Mouse (Mus musculus) myocyte (in vitro differentiated cells): ENCODE data around the gene Fam131c. TPM values are rescaled to one million over a fixed set of nuclear protein-coding genes. Genes with fewer than 3 reads are reported as not detected.

Experiments used
- H3K27me3 ChIP-seq: one replicate; pipeline ENCODE4 v1.6.1; 2011; ENCODE audit not compliant: control insufficient read depth, insufficient read depth, insufficient read length
- H3K36me3 ChIP-seq: one replicate; pipeline ENCODE4 v1.6.1; 2011; ENCODE audit not compliant: control insufficient read depth, insufficient read depth
- H3K4me2 ChIP-seq: one replicate; pipeline ENCODE4 v1.6.1; 2011; ENCODE audit warnings: low read depth, control low read depth
- H3K4me3 ChIP-seq: one replicate; pipeline ENCODE4 v1.5.1; 2011; ENCODE audit warnings: mild to moderate bottlenecking, control low read depth, moderate library complexity
- H3K79me2 ChIP-seq: one replicate; pipeline ENCODE4 v1.6.1; 2011; ENCODE audit not compliant: control insufficient read depth, insufficient read depth
- H3ac ChIP-seq: one replicate; pipeline ENCODE4 v1.6.1; 2011; ENCODE audit not compliant: control insufficient read depth, insufficient read length
- CEBPB ChIP-seq: IDR thresholded peaks from 2 replicates; pipeline ENCODE4 v1.6.1; 2011; ENCODE audit warnings: mild to moderate bottlenecking, moderate library complexity; ENCODE audit not compliant: poor library complexity, insufficient read depth, severe bottlenecking
- E2F4 ChIP-seq: IDR thresholded peaks from one replicate; pipeline ENCODE4 v1.6.1; 2011; ENCODE audit warnings: mild to moderate bottlenecking, control low read depth, moderate library complexity; ENCODE audit not compliant: insufficient read depth
- MAX ChIP-seq: IDR thresholded peaks from one replicate; pipeline ENCODE4 v1.6.1; 2011; ENCODE audit warnings: low read depth, mild to moderate bottlenecking, control low read depth
- MYOD1 ChIP-seq, 3 experiments: IDR thresholded peaks; one replicate each; pipeline ENCODE4 v1.6.1; 2011; ENCODE audit warnings: control low read depth in 2 of 3, low read depth in 2 of 3, mild to moderate bottlenecking in 2 of 3, moderate library complexity in 1 of 3; ENCODE audit not compliant: insufficient read length in 2 of 3, control insufficient read depth in 1 of 3
- MYOG ChIP-seq, 3 experiments: IDR thresholded peaks; one replicate each; pipeline ENCODE4 v1.6.1; 2011; ENCODE audit warnings: control low read depth in 2 of 3, low read depth in 2 of 3, mild to moderate bottlenecking in 2 of 3; ENCODE audit not compliant: insufficient read length in 2 of 3, control insufficient read depth in 1 of 3, insufficient read depth in 1 of 3
- POLR2A ChIP-seq: IDR thresholded peaks from one replicate; pipeline ENCODE4 v1.6.1; 2011; ENCODE audit warnings: low read depth, mild to moderate bottlenecking, control low read depth, moderate library complexity; ENCODE audit not compliant: insufficient read length
- POLR2AphosphoS2 ChIP-seq: IDR thresholded peaks from one replicate; pipeline ENCODE4 v1.6.1; 2011; ENCODE audit warnings: low read depth, control low read depth; ENCODE audit not compliant: insufficient read length
- REST ChIP-seq: IDR thresholded peaks from one replicate; pipeline ENCODE4 v1.6.1; 2011; ENCODE audit warnings: mild to moderate bottlenecking, control low read depth, moderate library complexity; ENCODE audit not compliant: insufficient read depth, insufficient read length
- SRF ChIP-seq: IDR thresholded peaks from one replicate; pipeline ENCODE4 v1.6.1; 2011; ENCODE audit warnings: low read depth; ENCODE audit not compliant: control insufficient read depth, insufficient read length
- TCF12 ChIP-seq: IDR thresholded peaks from one replicate; pipeline ENCODE4 v1.6.1; 2011; ENCODE audit warnings: mild to moderate bottlenecking, control low read depth; ENCODE audit not compliant: poor library complexity, insufficient read depth, severe bottlenecking
- TCF3 ChIP-seq: IDR thresholded peaks from one replicate; pipeline ENCODE4 v1.6.1; 2011; ENCODE audit warnings: low read depth, control low read depth; ENCODE audit not compliant: insufficient read length
- USF1 ChIP-seq: IDR thresholded peaks from one replicate; pipeline ENCODE4 v1.6.1; 2011; ENCODE audit warnings: low read depth, mild to moderate bottlenecking, control low read depth, moderate library complexity
- polyA plus RNA-seq: library from polyadenylated mRNA; unstranded; fragments of >200 nt; fragmentation: generic; extraction: Trizol; gene quantifications from one replicate; pipeline ENCODE4 v1.2.1, GENCODE M21; 2012; ENCODE audit warnings: missing spikeins

The Fam131c gene
- polyA plus RNA-seq, 1 experiment = 0.77 TPM

DNA sequence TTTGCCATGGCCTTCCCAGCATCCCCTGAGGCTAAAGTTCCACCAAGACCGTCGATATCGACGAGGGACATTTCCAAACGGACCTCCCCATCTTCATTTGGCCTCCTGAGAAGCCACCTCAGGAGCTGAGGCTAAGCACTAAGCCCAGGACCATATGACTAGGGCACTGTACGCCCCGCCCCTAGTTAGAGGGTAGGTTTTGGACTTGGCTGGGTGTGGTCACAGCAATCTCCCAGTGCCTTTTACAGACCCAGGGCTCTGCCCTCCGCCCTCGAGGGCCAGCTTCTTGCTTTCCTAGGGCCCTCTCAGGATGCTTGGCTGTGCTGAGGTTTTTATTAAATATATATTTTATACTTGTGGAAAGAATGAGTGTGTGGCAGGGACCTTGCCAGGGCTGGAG, 39.3 kb upstream of the Fam131c start:
- TF ChIP-seq POLR2AphosphoS2 (no peak), TCF12 (no peak), MYOD1 (IDR thresholded peaks at IDR 0.05; ENCODE audit: control insufficient read depth in 1 of 3, insufficient read length in 2 of 3, low read depth in 2 of 3) (no peak), TCF3 (no peak), REST (no peak), MAX (no peak), POLR2A (no peak), E2F4 (no peak), USF1 (no peak), CEBPB (no peak)
- Histone ChIP-seq H3K4me2 (no peak overlapping the region), H3K4me3 (no peak overlapping the region), H3K79me2 (no peaks in the 10 kb centered on the region), H3K36me3 (peaks cover 19% of the 10 kb centered on the region), H3K27me3 (no peaks in the 10 kb centered on the region), H3ac (no peak overlapping the region)

DNA sequence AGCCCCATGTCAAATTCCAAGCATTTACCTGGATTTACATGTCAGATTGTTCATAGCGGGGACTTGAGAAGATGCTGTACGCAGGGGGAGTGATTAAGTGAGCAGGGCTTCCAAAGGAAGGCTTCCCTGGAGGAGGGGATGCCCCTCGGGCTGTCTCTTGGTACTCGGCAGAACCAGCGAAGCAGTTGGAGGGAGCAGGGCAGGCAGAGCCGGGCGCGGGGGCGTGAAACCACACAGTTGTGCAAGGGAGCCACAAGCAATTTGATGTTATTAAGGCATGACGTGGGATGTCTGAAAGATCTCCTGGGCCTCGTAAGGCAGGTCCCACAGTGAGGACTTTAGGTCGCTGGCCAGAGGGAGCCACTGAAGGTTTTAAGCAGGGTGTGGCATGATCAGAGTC, 38.1 kb upstream of the Fam131c start:
- no peak overlapping the region for H3ac ChIP-seq
- peak overlapping the region; percentile 40 for H3K4me2 ChIP-seq
- no peaks in the 10 kb centered on the region for H3K27me3 ChIP-seq
- no peaks in the 10 kb centered on the region for H3K79me2 ChIP-seq
- TF ChIP-seq MYOD1 (IDR thresholded peaks at IDR 0.05; ENCODE audit: control insufficient read depth in 1 of 3, insufficient read length in 2 of 3, low read depth in 2 of 3) = peak in 1 of 3 experiments; percentile 29
- no peak for TF ChIP-seq TCF3
- no peak for TF ChIP-seq SRF
- TF ChIP-seq CEBPB = peak; percentile 92
- no peak overlapping the region for H3K4me3 ChIP-seq
- H3K36me3 ChIP-seq = peaks cover 12% of the 10 kb centered on the region

DNA sequence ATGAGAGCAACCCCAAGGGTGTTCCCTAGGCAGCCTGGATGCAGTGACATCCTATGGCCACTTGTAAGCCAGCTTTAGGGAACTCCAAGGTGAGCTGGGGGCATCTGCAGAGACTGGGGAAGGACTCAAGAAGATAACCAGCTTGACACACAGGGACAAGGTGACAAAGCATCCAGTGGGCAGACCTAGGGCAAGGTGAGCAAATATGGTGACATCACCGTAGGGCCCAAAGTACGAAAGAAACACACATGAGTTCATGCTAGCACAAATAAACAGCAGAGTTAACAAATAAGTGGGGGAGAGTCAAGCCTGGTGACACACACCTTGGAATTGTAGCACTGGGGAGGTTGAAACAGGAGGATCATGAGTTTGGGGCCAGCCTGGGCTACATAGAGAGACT, 36.6 kb upstream of the Fam131c start:
- H3K4me3 ChIP-seq = no peak overlapping the region
- H3K27me3 ChIP-seq = no peaks in the 10 kb centered on the region
- H3ac ChIP-seq = no peak overlapping the region
- no peak overlapping the region for H3K4me2 ChIP-seq
- H3K79me2 ChIP-seq = no peaks in the 10 kb centered on the region
- TF ChIP-seq MAX = no peak
- TF ChIP-seq E2F4 = no peak
- no peak for TF ChIP-seq TCF12
- TF ChIP-seq POLR2AphosphoS2 = no peak
- no peak for TF ChIP-seq CEBPB
- no peak for TF ChIP-seq REST
- TF ChIP-seq POLR2A = no peak
- TF ChIP-seq USF1 = no peak
- no peak for TF ChIP-seq MYOG (IDR thresholded peaks at IDR 0.05; ENCODE audit: control insufficient read depth in 1 of 3, insufficient read depth in 1 of 3, insufficient read length in 2 of 3, low read depth in 2 of 3)
- no peak for TF ChIP-seq TCF3
- no peak for TF ChIP-seq MYOD1 (IDR thresholded peaks at IDR 0.05; ENCODE audit: control insufficient read depth in 1 of 3, insufficient read length in 2 of 3, low read depth in 2 of 3)
- no peak for TF ChIP-seq SRF
- peaks cover under 1% of the 10 kb centered on the region for H3K36me3 ChIP-seq

DNA sequence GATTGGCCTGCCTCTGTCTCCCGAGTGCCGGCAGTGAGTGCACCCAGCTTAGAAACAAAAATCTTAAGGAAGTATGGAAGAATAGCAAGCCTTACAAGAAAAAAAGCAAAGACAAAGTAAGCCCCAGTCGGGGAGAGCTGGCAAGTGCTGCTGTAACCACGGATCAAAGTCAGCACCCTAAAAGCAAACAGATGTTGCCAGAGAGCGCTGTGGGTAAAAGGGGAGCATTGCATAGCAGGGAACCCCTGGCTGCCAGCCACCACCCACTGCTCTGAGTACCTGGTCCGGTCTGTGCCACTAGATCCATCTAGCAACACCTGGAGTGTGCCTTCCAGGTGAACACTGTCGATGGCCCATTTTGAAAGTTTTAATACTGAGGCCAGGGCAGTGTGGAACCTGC, 35.8 kb upstream of the Fam131c start:
- no peak overlapping the region for H3K4me3 ChIP-seq

DNA sequence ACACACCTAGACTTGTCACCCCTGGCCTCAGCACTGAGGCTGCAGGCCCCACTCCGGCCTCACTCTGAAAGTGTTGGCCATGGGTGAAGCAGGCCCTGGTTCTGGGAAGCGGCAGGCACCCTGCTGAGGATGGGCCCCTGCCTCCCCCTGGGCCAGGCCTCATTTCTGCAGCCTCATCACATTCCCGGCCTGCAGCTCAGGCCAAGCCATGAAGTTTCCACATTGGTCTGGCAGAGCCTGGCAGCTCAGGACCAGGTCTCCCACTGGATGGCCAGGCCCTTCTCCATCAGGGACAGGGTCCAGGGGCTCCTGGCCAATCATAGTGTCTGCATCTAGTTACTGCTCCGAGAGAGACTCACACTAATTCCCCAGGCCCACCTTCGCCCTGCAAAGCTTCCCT, 33.3 kb upstream of the Fam131c start:
- Histone ChIP-seq H3ac (no peak overlapping the region), H3K4me3 (no peak overlapping the region), H3K36me3 (no peaks in the 10 kb centered on the region), H3K79me2 (no peaks in the 10 kb centered on the region), H3K4me2 (no peak overlapping the region), H3K27me3 (no peaks in the 10 kb centered on the region)
- no peak for TF ChIP-seq REST
- no peak for TF ChIP-seq USF1
- TF ChIP-seq POLR2AphosphoS2 = no peak
- TF ChIP-seq TCF3 = no peak
- TF ChIP-seq TCF12 = no peak
- no peak for TF ChIP-seq MYOD1 (IDR thresholded peaks at IDR 0.05; ENCODE audit: control insufficient read depth in 1 of 3, insufficient read length in 2 of 3, low read depth in 2 of 3)

More for the DNA sequence above, 35.8 kb upstream of the Fam131c start:
- no peaks in the 10 kb centered on the region for H3K79me2 ChIP-seq
- TF ChIP-seq MYOD1 (IDR thresholded peaks at IDR 0.05; ENCODE audit: control insufficient read depth in 1 of 3, insufficient read length in 2 of 3, low read depth in 2 of 3) = no peak
- TF ChIP-seq USF1 = no peak
- no peak for TF ChIP-seq MAX
- no peak for TF ChIP-seq TCF12
- no peak for TF ChIP-seq REST
- TF ChIP-seq SRF = no peak
- TF ChIP-seq POLR2AphosphoS2 = no peak
- no peak for TF ChIP-seq POLR2A
- no peak for TF ChIP-seq CEBPB
- no peak overlapping the region for H3ac ChIP-seq
- no peaks in the 10 kb centered on the region for H3K36me3 ChIP-seq
- no peak overlapping the region for H3K4me2 ChIP-seq
- no peaks in the 10 kb centered on the region for H3K27me3 ChIP-seq
